Mouse (Mus musculus) neural tube, embryonic 11.5 days (tissue): ENCODE data around the gene Stim2. TPM values are rescaled to one million over a fixed set of nuclear protein-coding genes. Genes with fewer than 3 reads are reported as not detected.

Experiments
- ATAC-seq: fragments of 200-750 bp; cut with Nextera tagmentation; 2 replicates; pipeline ENCODE4 v1.8.0; 2017; ENCODE audit warnings: moderate number of reproducible peaks, mild to moderate bottlenecking, moderate TSS enrichment, moderate library complexity; ENCODE audit not compliant: insufficient read depth, low FRiP score, low TSS enrichment
- DNase-seq: peaks from one replicate; pipeline ENCODE4 v3.0.0-alpha.2; 2015; ENCODE audit warnings: low spot score
- H3K27ac ChIP-seq: fragments of 300-500 bp; sonication (generic); 2 replicates; pipeline ENCODE4 v1.5.1; 2014; ENCODE audit warnings: low read depth, mild to moderate bottlenecking, low read length
- H3K27me3 ChIP-seq: fragments of 300-500 bp; sonication (generic); 2 replicates; pipeline ENCODE4 v1.6.1; 2014; ENCODE audit warnings: mild to moderate bottlenecking, low read length, mixed read lengths; ENCODE audit not compliant: control insufficient read depth, insufficient read depth
- H3K36me3 ChIP-seq: fragments of 300-500 bp; sonication (generic); 2 replicates; pipeline ENCODE4 v1.6.1; 2014; ENCODE audit warnings: mild to moderate bottlenecking, low read length, moderate library complexity, mixed read lengths; ENCODE audit not compliant: control insufficient read depth, insufficient read depth
- H3K4me1 ChIP-seq: fragments of 300-500 bp; sonication (generic); 2 replicates; pipeline ENCODE4 v1.6.1; 2014; ENCODE audit warnings: low read length, mixed read lengths; ENCODE audit not compliant: control insufficient read depth, insufficient read depth
- H3K4me2 ChIP-seq: fragments of 300-500 bp; sonication (generic); 2 replicates; pipeline ENCODE4 v1.6.1; 2014; ENCODE audit warnings: low read depth, mild to moderate bottlenecking, moderate library complexity
- H3K4me3 ChIP-seq: fragments of 300-500 bp; sonication (generic); 2 replicates; pipeline ENCODE4 v1.5.1; 2014; ENCODE audit warnings: low read depth, low read length
- H3K9ac ChIP-seq: fragments of 300-500 bp; sonication (generic); 2 replicates; pipeline ENCODE4 v1.6.1; 2014; ENCODE audit warnings: mild to moderate bottlenecking, low read length
- H3K9me3 ChIP-seq: fragments of 300-500 bp; sonication (generic); 2 replicates; pipeline ENCODE4 v1.6.1; 2016; ENCODE audit warnings: low read length; ENCODE audit not compliant: control insufficient read depth
- WGBS: fragments of 180-500 bp; shearing (Covaris S2); extraction: QIAGEN DNeasy Blood & Tissue Kit; methylation state at CpG from one replicate; pipeline ENCODE4 v1.1.7; 2014; 5-methylcytosine and 5-hydroxymethylcytosine counted together
- polyA plus RNA-seq: library from polyadenylated mRNA; unstranded; fragments of >200 nt; fragmentation: Nextera tagmentation; extraction: Ambion mirVana; gene quantifications from 2 replicates; pipeline ENCODE4 v1.2.1, GENCODE M21; 2014

Gene Stim2
- polyA plus RNA-seq, 1 experiment from 2014 or later, result 22.7 TPM

DNA sequence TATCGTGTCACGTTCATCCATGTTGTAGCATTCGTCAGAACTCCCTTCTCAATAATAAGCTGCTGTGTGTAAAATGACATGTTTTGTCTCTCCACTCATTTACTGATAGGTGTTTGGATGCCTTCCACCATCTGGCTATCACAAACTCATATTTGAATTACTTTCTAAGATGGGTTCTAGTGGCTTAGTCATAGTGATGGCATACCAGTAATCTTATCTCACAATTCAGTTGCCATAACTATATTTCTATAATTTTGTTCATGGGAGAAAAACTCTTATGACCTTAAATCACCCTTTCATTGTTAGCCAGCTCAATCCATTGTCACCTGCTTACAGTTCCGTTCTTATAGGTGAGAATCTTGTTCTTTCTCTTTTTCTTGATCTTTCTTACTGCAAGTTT is 14.9 kb upstream of the Stim2 start:
- Histone ChIP-seq H3K36me3 (no peaks in the 10 kb centered on the region), H3K9me3 (no peaks in the 10 kb centered on the region), H3K4me2 (no peak overlapping the region), H3K27ac (no peak overlapping the region), H3K9ac (no peak overlapping the region), H3K27me3 (no peaks in the 10 kb centered on the region), H3K4me1 (no peaks in the 10 kb centered on the region), H3K4me3 (no peak overlapping the region)
- ATAC-seq, result no peak
- no peak for DNase-seq
- 94% methylated on average over 4 of the region's 4 CpGs for WGBS

DNA sequence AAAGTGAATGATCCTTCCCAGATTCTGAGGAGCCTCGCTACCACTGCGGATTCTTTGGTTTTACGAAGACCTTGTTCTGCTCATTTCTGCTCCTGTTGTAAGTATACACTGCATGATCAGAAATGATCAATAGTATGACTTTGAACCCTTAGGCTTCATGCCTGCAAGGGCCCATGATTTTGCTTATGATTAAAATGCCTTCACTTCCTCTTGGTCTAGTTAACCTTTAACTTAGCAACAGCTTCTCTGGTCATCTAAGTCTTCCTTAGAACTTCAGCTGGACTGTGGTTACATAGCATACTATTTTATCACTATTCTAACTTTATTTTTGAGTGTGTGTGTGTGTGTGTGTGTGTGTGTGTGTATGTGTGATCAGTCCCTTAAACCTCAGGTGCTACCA is 12.7 kb upstream of the Stim2 start:
- 91% methylated on average over 3 of the region's 3 CpGs for WGBS
- ATAC-seq (no peak), DNase-seq (no peak)
- Histone ChIP-seq H3K4me2 (no peak overlapping the region), H3K27ac (no peak overlapping the region), H3K9me3 (no peaks in the 10 kb centered on the region), H3K36me3 (no peaks in the 10 kb centered on the region), H3K4me3 (no peak overlapping the region), H3K4me1 (no peaks in the 10 kb centered on the region), H3K9ac (no peak overlapping the region), H3K27me3 (no peaks in the 10 kb centered on the region)

DNA sequence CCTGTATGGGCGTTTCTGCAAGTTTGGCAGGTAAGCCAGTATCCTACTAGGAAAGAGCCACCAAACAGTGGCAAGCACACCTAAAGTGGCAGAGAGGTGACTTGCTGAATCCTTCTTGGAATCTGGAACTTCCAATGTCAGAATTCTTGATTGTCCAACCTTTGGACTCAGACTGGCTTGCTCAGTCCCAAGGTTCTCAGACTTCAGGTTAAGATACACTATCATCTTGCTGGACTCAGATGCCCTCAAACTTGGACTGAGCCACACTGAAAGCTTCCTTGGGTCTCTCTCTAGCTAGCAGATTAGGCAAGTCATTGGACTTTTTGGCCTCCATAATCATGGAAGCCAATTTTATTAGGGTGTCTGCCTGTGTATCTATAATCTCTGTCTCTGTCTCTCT is 10.8 kb upstream of the Stim2 start:
- no peak overlapping the region for H3K27ac ChIP-seq
- H3K9ac ChIP-seq, result no peak overlapping the region
- no peak for ATAC-seq
- H3K27me3 ChIP-seq, result no peaks in the 10 kb centered on the region
- H3K9me3 ChIP-seq, result no peaks in the 10 kb centered on the region
- no peaks in the 10 kb centered on the region for H3K4me1 ChIP-seq
- no peak overlapping the region for H3K4me2 ChIP-seq
- H3K4me3 ChIP-seq, result no peak overlapping the region
- no peak for DNase-seq
- 82% methylated on average over 1 of the region's 1 CpGs for WGBS
- H3K36me3 ChIP-seq, result no peaks in the 10 kb centered on the region

DNA sequence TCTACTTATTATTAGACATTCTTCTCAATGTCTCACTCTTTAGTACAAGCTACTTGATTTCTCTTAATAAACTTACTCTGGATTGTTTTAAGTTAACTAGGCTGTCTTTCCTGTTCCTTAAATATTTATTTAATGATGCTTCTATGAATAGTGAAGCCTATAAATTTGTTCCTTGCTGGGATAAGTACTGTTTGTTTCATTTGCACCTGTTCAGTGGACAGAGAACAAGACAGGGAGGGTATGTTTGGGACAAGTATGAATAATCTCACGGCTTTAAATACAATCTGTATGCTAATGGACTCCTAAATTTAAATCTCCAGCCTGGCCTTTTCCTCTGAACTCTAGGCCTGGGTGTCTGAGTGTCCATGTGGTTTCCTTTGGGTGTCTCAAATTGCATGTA is 10.2 kb upstream of the Stim2 start:
- no peak overlapping the region for H3K9ac ChIP-seq
- no peak for ATAC-seq
- H3K4me1 ChIP-seq, result no peaks in the 10 kb centered on the region
- H3K4me3 ChIP-seq, result no peak overlapping the region
- no peaks in the 10 kb centered on the region for H3K27me3 ChIP-seq
- WGBS, result 89% methylated on average over 1 of the region's 1 CpGs
- H3K27ac ChIP-seq, result no peak overlapping the region
- no peak overlapping the region for H3K4me2 ChIP-seq
- no peaks in the 10 kb centered on the region for H3K9me3 ChIP-seq
- H3K36me3 ChIP-seq, result no peaks in the 10 kb centered on the region
- DNase-seq, result no peak

DNA sequence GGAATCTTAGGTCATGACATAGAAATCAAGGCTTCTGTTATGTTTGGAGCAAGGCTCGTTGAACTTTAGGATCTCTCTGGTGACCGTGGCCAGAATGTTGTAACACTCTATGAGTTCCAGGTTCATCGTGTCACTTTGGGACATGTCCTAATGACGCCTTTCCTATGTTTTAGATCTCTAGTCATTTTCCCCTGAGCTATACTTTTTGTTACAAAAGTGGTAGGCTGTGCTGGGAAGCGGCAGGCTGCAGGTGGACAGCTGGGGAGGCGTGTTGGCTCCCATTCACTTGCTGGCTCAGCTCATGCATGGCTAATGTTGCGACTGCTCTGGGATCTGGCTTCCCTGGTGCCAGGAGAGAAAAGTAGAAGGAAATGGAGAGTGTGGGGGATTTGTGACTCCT is 5.7 kb upstream of the Stim2 start:
- no peak overlapping the region for H3K4me3 ChIP-seq
- DNase-seq, result no peak
- H3K36me3 ChIP-seq, result no peaks in the 10 kb centered on the region
- H3K4me2 ChIP-seq, result no peak overlapping the region
- H3K27me3 ChIP-seq, result no peaks in the 10 kb centered on the region
- no peaks in the 10 kb centered on the region for H3K9me3 ChIP-seq
- H3K9ac ChIP-seq, result no peak overlapping the region
- ATAC-seq, result no peak
- WGBS, result 61% methylated on average over 7 of the region's 7 CpGs
- no peaks in the 10 kb centered on the region; the same call in 1 of the 2 replicates for H3K4me1 ChIP-seq
- H3K27ac ChIP-seq, result no peak overlapping the region

DNA sequence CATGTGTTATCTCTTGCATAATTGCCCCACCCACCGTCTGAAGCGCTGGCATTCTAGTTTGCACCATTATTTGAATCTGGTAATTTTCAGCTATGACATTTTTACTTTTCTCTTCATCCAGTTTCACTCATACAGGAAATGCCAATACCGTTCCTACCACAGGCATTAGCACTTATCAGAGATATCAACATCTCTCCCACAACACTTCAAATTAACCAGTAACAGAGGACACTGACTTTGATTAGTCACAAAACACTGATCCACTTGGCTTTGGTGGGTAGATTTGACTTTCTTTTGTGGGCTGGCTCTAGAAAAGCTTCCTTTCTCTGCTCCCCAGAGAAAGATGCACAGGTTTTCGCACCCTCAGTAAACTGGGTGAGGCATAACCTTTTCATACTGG is 3.7 kb upstream of the Stim2 start:
- Histone ChIP-seq H3K27me3 (no peaks in the 10 kb centered on the region), H3K9me3 (no peaks in the 10 kb centered on the region), H3K4me2 (peak overlapping the region; percentile 85), H3K36me3 (no peaks in the 10 kb centered on the region), H3K9ac (no peak overlapping the region), H3K4me1 (peaks cover 2% of the 10 kb centered on the region; the same call in 1 of the 2 replicates), H3K4me3 (no peak overlapping the region), H3K27ac (no peak overlapping the region)
- no peak for DNase-seq
- no peak for ATAC-seq
- WGBS, result 84% methylated on average over 4 of the region's 4 CpGs

DNA sequence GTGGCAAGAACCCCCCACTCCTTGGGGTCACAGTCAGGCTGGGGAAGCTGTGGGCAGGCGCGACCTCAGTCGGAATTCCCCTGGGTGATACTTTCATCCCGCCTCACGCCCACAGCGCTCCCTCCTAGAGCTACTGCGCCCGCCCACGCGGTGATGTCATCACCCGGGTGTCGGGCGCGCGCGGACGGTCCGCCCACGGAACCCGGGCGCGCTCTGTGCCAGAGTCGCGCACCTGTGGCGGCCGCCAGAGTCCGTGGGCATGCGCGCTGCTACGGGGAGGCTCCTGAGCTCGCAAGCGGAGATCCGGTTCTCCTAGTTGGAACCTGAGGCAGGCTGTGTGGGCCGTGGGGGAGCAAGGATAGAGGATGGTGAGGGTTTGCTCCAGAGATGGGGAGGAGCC is 3.0 kb upstream of the Stim2 start:
- H3K36me3 ChIP-seq, result no peaks in the 10 kb centered on the region
- ATAC-seq (no peak; the same call in 1 of the 2 replicates), DNase-seq (peak; percentile 63)
- peak overlapping the region; percentile 50 for H3K4me3 ChIP-seq
- no peaks in the 10 kb centered on the region for H3K27me3 ChIP-seq
- H3K4me1 ChIP-seq, result peaks cover 9% of the 10 kb centered on the region
- no peaks in the 10 kb centered on the region for H3K9me3 ChIP-seq
- under 1% methylated on average over 34 of the region's 34 CpGs for WGBS
- peak overlapping the region; percentile 59 for H3K9ac ChIP-seq
- H3K4me2 ChIP-seq, result peak overlapping the region; percentile 85
- no peak overlapping the region for H3K27ac ChIP-seq

DNA sequence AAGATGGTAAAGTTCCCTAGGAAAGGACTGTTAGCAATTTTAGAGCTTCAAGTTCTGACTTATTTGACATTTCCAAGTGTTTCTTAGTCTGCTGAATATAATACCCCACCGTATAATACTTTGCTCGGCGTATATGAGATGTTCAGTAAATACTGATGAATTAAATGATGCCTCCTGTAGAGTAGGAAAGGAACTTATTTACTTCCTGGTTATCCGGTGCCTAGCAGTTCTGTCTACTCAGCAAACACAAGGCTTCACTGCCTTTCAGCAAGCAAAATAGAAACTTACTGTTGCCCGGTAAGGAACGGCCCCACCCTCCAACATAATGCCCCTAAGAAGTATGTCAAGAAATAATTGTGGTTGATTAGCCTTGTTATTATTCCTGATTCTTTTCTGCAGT is 1.5 kb upstream of the Stim2 start:
- 92% methylated on average over 6 of the region's 6 CpGs for WGBS
- no peak for DNase-seq
- no peak overlapping the region for H3K4me2 ChIP-seq

DNA sequence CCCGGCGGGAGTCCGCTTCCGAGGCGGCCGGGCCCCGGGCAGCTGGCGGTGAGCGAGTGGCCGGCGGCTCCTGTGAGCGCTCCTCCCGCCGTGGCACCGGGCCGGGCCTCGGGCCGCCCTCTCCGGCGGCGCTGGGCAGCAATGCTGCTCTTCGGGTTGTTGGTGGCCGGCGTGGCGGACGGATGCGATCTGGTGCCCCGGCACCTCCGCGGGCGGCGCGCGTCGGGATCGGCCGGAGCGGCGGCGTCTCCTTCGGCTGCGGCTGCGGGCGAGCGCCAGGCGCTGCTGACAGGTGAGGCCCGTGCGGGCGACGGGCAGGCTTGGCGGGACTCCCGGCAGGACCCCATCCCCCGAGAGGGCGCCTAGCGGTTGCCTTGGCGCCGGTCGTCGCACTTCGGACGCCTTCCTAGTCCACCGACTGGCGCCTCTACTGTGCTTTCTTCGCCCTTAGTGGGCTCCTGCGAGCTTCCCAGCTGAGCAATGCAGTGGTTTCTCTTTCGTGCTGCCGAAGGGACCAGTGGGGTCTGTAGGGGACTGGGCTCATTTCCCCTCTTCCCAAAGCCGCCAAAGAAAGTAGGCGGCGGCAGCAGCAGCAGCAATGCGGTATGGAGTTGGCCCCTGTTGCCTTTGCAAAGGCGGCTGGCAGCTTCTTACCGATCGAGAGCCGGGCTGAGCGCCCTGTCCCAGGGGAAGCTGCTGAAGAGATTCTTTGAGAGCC is 603 bp downstream of the Stim2 start:
- H3K4me3 ChIP-seq, result peak overlapping the region; percentile 93
- H3K27me3 ChIP-seq, result no peaks in the 10 kb centered on the region
- peak; percentile 62 for ATAC-seq
- H3K36me3 ChIP-seq, result no peaks in the 10 kb centered on the region
- peak overlapping the region; percentile 91 for H3K27ac ChIP-seq
- no peaks in the 10 kb centered on the region for H3K9me3 ChIP-seq
- H3K9ac ChIP-seq, result peak overlapping the region; percentile 88
- peak overlapping the region; percentile 56 for H3K4me2 ChIP-seq
- peak; percentile 72 for DNase-seq
- under 1% methylated on average over 74 of the region's 76 CpGs for whole genome bisulfite sequencing
- H3K4me1 ChIP-seq, result peaks cover 12% of the 10 kb centered on the region

More for the DNA sequence above, 1.5 kb upstream of the Stim2 start:
- H3K9ac ChIP-seq, result no peak overlapping the region
- no peaks in the 10 kb centered on the region for H3K36me3 ChIP-seq
- no peak overlapping the region for H3K4me3 ChIP-seq
- no peak overlapping the region for H3K27ac ChIP-seq
- no peaks in the 10 kb centered on the region for H3K27me3 ChIP-seq
- no peak for ATAC-seq
- no peaks in the 10 kb centered on the region for H3K9me3 ChIP-seq
- peaks cover 12% of the 10 kb centered on the region for H3K4me1 ChIP-seq
